9 mouse cellular contexts compared by ENCODE assay signal in the genomic region with DNA sequence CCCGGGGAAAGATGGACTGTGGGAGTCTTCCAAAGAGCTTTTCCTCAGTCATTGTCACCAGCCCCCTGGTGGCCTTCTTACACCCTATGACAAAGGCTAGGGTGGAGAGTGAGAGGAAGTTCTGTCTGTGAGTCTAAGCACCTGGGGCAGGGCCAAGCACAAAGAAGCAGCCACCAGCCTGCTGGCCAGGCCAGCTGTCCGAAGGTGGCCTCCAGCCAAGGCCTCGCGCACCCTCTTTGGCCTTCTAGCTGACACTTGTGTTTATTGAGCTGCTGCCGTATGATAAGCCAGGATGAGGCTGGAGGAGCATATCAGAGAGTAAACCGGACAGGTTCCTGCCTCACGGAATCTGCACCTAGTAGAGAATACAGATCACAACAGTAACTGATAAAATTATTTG.
DNase-seq lines count a peak whose midpoint lies in the region; ATAC-seq lines count a peak whose summit lies in the region.
"Had no signal": no experiment of that assay in that cellular context is flagged by ENCODE, and none has a peak within 500 bp of the region (broad histone marks: within the 10 kb centered on the region; RNA-seq: fewer than 3 reads in every experiment).

No protein-coding gene starts in this region.

- intact Hi-C loops in heart, postnatal 10 days (cut with DNase I) = no loop called here

- no peak overlapping the region for H3K4me2 ChIP-seq in heart, embryonic 12.5 days
- H3K4me2 ChIP-seq in forebrain, embryonic 11.5 days (ENCODE audit: low read depth, low read length, severe bottlenecking) = no peak overlapping the region
- H3K4me2 ChIP-seq in midbrain, embryonic 14.5 days (ENCODE audit: low read length) = no peak overlapping the region

- H3K4me3 ChIP-seq in heart, embryonic 12.5 days = no peak overlapping the region
- H3K4me3 ChIP-seq in forebrain, embryonic 11.5 days (ENCODE audit: low read depth, low read length) = no peak overlapping the region
- H3K4me3 ChIP-seq in midbrain, embryonic 14.5 days (replicated peaks; ENCODE audit: low read depth, low read length) = no peak overlapping the region

- ATAC-seq in heart, embryonic 12.5 days (ENCODE audit: insufficient number of reproducible peaks, low FRiP score) = no peak
- no peak for ATAC-seq in forebrain, embryonic 11.5 days (replicated peaks; ENCODE audit: low FRiP score)
- ATAC-seq in midbrain, embryonic 14.5 days (ENCODE audit: low FRiP score, low TSS enrichment) = no peak

- H3K4me1 ChIP-seq in heart, embryonic 12.5 days (replicated peaks) = no peaks in the 10 kb centered on the region; the same call in 1 of the 2 replicates
- no peaks in the 10 kb centered on the region for H3K4me1 ChIP-seq in forebrain, embryonic 11.5 days (replicated peaks; ENCODE audit: control insufficient read depth, insufficient read depth, low read length)
- no peaks in the 10 kb centered on the region for H3K4me1 ChIP-seq in midbrain, embryonic 14.5 days (ENCODE audit: control insufficient read depth, insufficient read depth, low read length)

- 34% methylated on average over 7 of the region's 7 CpGs for WGBS in heart, embryonic 12.5 days
- 90% methylated on average over 7 of the region's 7 CpGs for WGBS in forebrain, embryonic 11.5 days
- 80% methylated on average over 7 of the region's 7 CpGs for WGBS in midbrain, embryonic 14.5 days

- no peak overlapping the region for H3K9ac ChIP-seq in heart, embryonic 12.5 days
- no peak overlapping the region for H3K9ac ChIP-seq in forebrain, embryonic 11.5 days (ENCODE audit: low read length)
- H3K9ac ChIP-seq in midbrain, embryonic 14.5 days (replicated peaks; ENCODE audit: low read length) = no peak overlapping the region

- no peaks in the 10 kb centered on the region for H3K27me3 ChIP-seq in heart, embryonic 12.5 days (replicated peaks)
- H3K27me3 ChIP-seq in forebrain, embryonic 11.5 days (ENCODE audit: control insufficient read depth, insufficient read depth, low read length) = no peaks in the 10 kb centered on the region
- H3K27me3 ChIP-seq in midbrain, embryonic 14.5 days (ENCODE audit: control insufficient read depth, insufficient read depth, low read length) = no peaks in the 10 kb centered on the region

- H3K9me3 ChIP-seq in heart, embryonic 12.5 days (replicated peaks) = peaks cover 4% of the 10 kb centered on the region
- no peaks in the 10 kb centered on the region for H3K9me3 ChIP-seq in forebrain, embryonic 11.5 days (ENCODE audit: control insufficient read depth, low read length)
- H3K9me3 ChIP-seq in midbrain, embryonic 14.5 days (ENCODE audit: control insufficient read depth, low read length) = no peaks in the 10 kb centered on the region

- peak; percentile 97 for DNase-seq in heart, adult 11 months
- peak; percentile 29 for DNase-seq in ZHBTc4 (ENCODE audit: low read depth, low spot score)
- DNase-seq in cerebellum, adult 8-10 months = peak; percentile 73
- DNase-seq in heart, postnatal 10 days = peak; percentile 69
- DNase-seq in c-Kit-positive CD71-positive TER-119-positive erythroid progenitor cells, embryonic 14.5 days (ENCODE audit: low spot score) = no peak
- DNase-seq in forebrain, embryonic 11.5 days (ENCODE audit: low spot score) = no peak
- DNase-seq in midbrain, embryonic 14.5 days = no peak

- H3K36me3 ChIP-seq in heart, embryonic 12.5 days = no peaks in the 10 kb centered on the region
- H3K36me3 ChIP-seq in forebrain, embryonic 11.5 days (ENCODE audit: control insufficient read depth, insufficient read depth, low read length) = no peaks in the 10 kb centered on the region
- no peaks in the 10 kb centered on the region for H3K36me3 ChIP-seq in midbrain, embryonic 14.5 days (ENCODE audit: control insufficient read depth, insufficient read depth, low read length)

- H3K27ac ChIP-seq in heart, embryonic 12.5 days (ENCODE audit: poor library complexity, severe bottlenecking) = no peak overlapping the region
- H3K27ac ChIP-seq in forebrain, embryonic 11.5 days (ENCODE audit: low read depth, low read length) = no peak overlapping the region
- no peak overlapping the region for H3K27ac ChIP-seq in midbrain, embryonic 14.5 days (replicated peaks; ENCODE audit: low read depth, low read length)
- H3K27ac ChIP-seq: macrophage had no signal

Comparison
In these comparisons a context has a peak if more than half of its experiments do, and no peak if none do; other contexts are left out.
1. DNase-seq: peak in heart, adult 11 months (single experiment), ZHBTc4 (single experiment), cerebellum, adult 8-10 months (single experiment) and heart, postnatal 10 days (2 of 2); none in c-Kit-positive CD71-positive TER-119-positive erythroid progenitor cells, embryonic 14.5 days (single experiment), forebrain, embryonic 11.5 days (single experiment) and midbrain, embryonic 14.5 days (single experiment).